Mouse (Mus musculus): ENCODE measurements around the gene Cdcp2. TPM values are rescaled to one million over a fixed set of nuclear protein-coding genes. Genes with fewer than 3 reads are reported as not detected.
A peak's percentile ranks its signal among the peaks of the same experiment; 100 is the strongest.
"Not testable (repeated sequence)": the region's sequence is repeated elsewhere in the genome, so short reads cannot be mapped to it uniquely, and the experiment has no call there.

Gene Cdcp2
- total RNA-seq, 2 experiments from 2014 or later, result 0.12 TPM; not detected in 1

DNA sequence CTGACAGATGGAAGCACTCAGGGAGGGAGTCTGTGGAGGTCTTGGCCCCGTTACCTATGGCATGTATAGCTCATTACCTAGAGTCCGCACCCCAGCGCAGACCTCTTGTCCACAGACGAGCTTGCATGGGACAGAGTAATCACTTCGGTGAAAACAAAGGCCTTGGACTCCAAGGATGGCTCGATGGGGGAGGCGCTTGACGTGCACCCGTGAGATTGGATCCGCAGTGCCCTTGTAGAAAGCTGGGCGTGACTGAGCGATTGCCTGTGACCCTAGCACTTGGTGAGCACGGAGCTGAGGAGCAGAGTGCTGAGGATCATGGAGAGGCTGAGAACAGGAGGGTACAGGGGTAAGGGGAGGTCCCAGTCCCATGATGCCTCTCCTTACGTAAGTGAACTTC, 5.0 kb upstream of the Cdcp2 start:
- peak; percentile 77 for DNase-seq

DNA sequence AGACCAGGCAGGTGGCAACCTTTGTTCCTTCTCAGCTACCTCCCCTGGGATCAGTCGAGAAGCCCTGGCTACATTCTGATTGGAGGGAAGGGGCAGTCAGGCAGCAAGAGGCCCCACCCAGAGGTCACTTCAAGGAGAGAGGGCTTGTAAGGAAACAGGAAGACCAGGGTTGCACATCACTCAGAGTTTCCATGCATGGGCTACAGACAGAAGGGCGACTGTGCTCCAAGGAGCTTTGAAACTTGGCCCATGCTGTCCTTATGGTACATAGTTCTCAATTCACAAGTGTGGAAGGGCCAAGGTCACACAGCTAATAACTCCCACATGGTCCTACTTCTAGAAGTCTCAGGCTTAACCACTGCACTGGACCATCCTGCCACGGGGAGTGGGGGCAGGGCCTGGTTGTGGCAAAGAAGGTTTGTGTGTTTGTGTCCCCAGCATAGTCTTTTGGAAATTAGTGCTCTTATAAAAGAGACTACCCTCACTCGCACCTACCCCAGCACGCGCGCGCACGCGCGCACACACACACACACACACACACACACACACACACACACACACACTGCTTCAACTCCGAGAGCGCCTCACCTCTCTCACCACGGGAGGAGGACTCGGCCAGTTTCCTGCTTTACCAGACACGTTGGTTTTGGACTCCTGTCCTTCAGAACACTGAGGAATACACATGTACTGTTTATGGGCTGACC, 2.1 kb upstream of the Cdcp2 start:
- no peak for DNase-seq

DNA sequence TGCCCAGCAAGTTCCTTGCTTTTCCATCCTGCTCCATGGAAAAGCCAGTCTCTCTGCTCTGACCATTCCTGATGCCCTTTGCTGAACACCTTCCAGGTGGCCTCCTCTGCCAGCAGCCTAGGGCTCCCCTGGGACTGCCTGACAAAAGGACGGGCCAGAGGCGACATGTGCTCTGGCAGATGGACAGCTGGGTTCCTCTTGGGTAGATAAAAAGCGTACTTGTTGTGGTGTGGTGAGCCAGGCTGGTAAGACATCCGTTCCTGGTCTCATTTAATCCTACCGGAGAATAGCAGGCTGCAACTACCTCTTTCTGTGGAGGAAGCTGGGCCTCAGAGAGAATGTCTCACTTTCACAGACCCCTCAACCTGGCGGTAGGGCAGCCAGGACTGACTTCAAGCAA, 648 bp upstream of the Cdcp2 start:
- no peak for DNase-seq

DNA sequence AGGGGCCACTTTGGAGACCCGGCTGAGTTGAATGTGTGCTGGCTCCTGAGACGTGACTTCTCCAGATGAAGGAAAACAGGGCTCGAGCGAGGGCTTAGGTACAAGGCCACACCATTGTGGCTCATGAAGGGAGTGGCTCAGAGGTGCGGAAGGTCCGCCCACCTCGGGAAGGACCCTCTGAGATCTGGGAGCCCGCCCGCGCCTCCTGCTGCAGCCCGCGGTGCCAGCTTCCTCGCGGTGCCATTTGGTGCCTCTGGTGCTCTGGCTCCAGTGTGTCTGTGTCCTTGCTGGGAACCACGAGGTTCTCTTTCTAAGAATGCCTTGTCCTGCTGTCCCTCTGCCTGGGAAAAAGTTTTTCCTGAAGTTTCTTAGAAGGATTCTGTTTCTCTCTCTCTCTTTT, 1.2 kb downstream of the Cdcp2 start:
- DNase-seq, result peak; percentile 43

DNA sequence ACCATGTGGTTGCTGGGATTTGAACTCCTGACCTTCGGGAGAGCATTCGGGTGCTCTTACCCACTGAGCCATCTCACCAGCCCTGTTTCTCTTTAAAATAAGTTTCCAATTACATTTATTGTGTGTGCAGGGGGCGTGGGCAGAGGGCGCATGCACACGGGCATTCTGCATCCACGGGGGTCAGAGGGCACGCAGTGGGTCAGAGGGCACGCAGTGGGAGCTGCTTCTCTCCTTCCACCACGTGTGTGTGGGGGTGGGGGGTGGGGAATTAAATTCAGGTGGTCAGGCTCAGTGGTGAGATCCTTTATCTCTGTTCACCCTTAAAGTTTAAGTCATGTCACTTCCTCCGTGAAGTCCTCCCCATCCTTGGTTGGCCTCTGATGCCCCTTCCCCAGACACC, 1.7 kb downstream of the Cdcp2 start:
- DNase-seq, result no peak

DNA sequence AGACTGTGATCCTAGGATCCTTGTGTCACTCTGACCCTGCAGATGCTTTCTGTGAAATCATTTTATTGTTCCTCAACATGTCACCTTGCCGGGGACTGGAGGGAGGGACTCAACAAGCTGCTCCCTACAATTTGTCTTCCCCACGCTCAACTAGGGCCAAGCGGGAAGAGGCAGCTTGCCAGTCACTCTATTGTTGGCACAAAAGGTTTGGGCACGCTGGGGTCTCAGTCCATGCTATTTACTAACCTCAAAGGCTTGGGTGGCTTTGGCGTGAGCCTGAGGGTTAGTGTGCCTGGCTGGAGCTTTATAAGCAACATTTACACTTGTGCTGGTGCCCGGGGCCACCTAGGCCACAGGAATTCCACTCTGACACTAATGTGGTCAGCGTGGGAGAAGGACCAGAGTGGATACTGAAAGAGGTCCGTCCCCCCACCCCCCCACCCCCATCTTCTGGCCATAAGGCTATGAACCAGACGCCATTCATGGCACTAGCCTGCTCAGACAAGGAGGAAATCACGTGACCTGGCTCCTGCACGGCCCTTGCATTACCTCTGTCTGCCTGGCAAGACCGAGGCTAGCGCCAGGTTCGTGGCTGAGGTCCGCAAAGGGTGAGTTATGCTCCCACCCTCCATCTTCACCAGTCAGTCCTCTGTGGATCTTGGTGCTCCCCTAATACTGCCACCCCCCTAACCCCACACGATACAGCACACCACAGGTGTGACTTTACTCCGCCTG, 2.3 kb downstream of the Cdcp2 start:
- no peak for DNase-seq

DNA sequence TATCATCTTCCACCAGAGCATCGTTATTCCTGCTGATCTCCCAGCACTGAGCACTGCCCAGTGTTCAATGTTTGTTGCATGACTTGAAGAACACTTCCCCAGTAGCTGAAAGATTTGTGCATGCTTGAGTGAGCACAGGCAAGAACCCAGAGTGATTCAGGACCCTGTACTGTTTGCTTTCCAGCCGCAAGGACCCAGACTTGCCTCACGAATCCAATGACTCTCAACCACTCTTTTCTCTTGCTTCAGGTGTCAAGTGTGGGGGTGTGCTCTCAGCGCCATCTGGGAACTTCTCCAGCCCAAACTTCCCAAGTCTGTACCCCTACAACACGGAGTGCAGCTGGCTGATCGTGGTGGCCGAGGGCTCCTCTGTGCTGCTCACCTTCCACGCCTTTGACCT, 5.5 kb downstream of the Cdcp2 start:
- DNase-seq, result no peak

DNA sequence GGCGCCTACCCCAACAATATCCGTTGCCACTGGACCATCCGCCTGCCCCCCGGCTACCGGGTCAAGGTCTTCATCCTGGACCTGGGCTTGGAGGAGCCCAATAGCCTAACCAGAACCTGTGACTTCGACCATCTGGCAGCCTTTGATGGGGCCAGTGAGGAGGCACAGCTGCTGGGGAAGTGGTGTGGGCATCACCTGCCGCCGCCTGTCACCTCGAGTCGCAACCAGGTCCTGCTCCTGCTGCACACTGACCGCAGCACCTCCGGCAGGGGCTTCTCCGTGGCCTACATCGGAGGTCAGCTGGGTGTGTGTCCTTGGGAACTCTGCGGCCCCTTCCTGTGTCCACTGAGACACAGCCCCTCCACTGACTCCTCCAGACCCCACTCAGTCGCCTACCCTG, 10.1 kb downstream of the Cdcp2 start:
- DNase-seq, result no peak

DNA sequence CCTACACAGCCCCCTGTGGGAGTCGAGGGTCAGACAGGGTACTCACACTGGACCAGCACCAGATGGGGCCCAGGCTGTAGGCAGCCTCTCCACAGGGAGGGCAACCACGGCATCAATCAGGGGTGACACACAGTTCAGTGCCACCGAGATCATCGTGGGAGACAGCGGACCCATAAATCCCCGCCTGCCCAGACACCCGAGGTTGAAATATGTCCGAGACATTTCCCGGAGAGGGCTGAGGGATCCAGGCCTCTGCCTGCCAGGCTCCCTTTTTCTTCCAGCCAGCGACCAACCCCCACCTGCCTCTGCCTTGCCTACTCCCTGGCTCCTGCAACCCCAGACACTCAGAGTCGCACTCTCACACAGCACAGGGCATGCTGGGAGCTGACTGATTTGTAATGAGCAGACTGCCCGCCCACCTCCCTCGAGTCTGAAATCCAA, 11.6 kb downstream of the Cdcp2 start:
- DNase-seq, result peak; percentile 69

DNA sequence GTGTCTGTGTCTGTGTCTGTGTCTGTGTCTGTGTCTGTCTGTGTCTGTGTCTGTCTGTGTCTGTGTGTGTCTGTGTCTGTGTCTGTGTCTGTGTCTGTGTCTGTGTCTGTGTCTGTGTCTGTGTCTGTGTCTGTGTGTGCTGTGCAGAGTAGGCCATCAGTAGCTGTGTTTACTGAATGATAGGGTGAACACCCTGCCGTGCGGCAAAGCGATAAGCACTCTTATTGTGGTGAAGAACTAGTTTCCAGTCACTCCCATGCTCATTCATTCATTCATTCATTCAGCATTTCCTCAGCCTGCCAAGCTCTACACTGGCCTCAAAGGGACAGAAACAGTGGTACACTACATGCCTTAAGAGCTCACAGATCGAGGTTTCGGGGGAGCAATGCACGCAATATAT, 12.5 kb downstream of the Cdcp2 start:
- not testable (repeated sequence) for DNase-seq

DNA sequence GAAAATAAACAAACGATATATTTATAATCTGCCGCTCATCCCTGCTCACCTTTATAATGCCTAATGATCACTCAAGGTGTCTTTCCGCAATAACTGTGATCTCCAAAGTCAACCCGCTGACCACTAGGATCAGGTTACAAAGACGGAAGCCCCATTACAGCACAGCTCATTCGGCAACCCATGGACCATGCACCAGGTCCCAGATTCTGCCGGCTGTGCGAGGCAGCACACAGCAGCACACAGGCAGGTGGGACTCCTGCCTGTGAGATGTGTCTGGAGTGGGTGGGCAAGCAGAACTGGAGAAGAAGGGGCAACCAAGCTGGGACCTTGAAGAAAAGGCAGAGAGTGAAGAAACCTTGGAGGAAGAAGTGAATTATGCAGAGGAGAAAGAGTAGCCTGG, 17.6 kb downstream of the Cdcp2 start:
- DNase-seq, result no peak

DNA sequence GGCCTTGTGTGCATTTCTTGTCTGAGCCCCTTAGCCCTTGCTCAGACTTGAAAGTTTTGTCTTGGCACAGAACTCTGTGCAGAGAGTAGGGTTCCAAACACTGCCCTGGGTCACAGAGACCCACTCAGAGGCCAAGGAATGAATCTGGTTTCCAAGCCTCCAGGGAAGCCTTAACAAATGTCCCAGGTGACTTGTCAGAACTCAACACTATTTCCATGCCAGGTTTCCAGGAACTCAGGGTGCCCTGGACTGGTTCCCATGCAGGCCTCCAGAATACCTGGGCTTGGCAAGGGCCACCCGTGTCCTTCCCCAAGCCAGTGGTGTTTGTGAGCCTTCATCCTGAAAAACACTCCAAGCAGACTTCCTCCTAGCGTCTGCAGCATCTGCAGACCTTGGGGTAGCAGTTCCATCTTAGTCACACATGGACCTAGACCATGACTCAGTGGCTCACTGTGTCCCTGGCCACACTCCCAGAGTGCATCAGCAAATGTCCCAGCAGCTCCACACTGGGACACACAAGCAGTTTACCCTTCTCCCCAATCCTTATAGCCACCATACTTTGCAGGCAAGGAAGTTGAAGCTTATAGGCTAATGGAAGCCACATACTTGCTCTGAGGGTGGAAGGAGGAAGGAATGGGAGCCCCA, 21.2 kb downstream of the Cdcp2 start:
- peak; percentile 45 for DNase-seq

DNA sequence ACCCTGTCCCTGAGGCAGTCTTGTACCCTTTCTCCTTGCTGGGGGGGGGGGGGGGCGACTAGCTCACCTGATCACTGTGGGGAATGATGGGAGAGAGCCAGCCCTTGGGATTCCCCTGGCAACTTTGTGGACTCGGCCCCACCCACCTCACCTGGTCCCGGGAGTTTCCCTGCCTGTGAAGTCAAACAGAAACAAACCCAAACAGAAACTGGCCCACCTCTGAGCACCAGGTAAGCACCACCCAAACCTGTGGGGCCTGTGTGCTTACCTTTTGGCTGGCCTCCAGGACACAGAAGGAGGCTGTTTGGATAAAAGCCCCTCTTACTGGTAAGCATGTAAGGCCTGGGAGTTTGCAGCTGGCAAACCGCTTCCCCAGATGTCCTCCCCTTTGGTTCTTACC, 22.4 kb downstream of the Cdcp2 start:
- no peak for DNase-seq

DNA sequence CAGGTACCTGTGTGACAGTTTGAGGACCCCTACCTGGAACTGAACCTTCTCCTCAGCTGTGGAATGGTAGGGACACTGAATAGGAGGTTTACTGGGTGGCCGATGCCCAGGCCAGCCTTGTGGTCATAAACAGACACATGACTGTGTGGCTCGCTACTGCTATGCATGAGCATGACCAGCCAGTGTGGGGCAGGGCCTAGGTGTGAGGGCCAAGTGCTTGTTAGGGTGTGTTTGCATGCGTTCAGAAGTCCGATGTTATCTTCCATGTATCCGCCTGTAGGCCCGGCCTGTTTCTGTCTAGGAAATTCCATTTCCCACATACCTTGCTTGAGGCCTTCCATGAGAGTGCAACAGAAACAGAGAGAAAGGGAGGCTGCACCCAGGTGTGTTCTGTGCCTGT, 24.0 kb downstream of the Cdcp2 start:
- no peak for DNase-seq

DNA sequence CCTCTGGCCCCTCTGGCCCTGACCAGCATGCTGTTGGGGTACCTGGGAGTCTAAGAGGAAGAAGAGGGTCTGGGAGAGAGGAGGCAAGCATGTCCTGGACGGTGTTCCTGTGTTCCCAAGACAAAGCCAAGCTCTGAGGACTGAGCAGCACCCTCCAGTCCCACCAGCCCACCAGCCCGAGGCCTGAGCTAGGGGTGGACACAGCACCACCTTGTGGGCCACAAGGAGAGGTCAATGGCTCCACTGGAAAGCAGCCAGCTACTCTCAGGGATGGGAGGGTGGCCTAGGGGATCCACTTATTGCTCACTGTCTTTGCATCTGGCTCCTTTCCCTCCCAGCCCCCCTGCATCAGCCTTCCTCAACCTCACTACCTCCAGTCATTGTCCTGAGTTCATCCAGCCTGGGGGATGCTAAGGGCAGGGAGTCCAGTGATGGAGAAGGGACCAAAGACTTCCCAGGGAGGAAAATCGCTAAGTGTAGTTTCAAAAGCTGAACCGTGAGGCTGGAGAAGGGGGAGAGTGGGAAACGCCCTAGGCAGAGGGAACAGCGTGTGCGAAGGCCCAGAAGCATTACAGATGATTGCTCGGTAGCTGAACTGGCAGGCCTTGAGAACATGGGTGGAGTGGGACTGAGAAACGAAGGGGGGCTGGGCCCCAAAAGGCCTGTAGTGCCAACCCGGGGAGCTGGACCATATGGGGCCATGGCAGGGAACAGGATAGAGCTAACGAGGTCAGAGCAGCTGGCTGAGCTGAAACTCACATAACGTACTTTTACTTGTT, 24.7 kb downstream of the Cdcp2 start:
- peak; percentile 60 for DNase-seq

DNA sequence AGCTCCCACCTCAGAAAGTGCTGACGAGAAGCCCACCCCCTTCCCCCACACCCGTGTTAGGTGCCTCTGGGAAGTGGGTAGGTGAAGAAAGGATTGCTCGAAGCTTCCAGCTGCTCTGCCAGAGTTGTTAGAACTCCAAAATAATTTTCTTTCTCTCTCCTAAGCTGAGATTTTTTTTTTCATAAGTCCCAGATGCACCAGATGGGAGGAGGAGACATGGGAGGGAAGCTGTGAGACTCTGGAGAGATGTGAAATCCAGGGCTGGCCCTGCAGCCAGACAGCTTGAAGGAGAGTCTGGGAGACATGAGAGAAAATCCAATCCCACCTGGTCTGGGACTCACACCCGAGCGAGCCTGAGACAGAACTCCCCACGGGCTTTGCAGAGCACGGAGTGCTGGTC, 27.7 kb downstream of the Cdcp2 start:
- DNase-seq, result no peak

DNA sequence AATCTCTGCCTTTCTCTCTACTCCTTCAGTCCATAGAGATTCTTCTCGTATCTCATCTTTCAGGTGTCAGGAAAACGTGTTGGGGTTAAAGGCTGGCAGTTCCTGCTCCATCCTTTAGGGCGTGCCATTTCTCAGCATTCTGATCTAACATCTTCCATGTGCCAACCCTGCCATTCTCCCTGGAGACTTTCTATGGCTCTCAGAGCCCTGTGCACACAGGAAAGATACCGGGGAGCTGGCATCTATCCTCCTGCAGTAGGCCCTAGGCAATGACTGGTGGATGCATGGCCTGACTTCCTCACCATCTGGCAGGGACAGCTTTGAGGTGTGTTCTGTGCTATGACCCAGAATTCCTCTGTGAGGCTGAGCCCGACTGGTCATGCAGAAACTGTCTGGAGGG, 28.4 kb downstream of the Cdcp2 start:
- DNase-seq, result no peak

DNA sequence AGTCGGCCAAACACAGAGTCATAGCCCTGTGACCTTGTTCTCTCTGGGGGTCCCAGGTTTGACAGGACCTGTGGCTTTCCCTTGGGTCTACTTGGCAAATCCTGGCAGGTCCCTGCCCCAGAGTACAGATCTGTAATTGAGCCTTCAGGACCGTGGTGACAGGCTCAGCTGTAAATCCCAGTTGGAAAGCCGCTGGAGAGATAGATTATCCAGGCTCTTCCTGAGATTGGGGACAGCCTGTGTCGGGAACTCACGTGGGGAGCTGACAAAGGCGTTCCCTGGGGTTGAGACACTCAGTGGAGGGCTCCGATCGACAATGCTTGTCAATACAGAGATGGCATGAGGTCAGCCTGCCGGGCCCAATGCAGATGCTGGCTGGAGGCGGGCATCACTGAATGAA, 29.7 kb downstream of the Cdcp2 start:
- no peak for DNase-seq

DNA sequence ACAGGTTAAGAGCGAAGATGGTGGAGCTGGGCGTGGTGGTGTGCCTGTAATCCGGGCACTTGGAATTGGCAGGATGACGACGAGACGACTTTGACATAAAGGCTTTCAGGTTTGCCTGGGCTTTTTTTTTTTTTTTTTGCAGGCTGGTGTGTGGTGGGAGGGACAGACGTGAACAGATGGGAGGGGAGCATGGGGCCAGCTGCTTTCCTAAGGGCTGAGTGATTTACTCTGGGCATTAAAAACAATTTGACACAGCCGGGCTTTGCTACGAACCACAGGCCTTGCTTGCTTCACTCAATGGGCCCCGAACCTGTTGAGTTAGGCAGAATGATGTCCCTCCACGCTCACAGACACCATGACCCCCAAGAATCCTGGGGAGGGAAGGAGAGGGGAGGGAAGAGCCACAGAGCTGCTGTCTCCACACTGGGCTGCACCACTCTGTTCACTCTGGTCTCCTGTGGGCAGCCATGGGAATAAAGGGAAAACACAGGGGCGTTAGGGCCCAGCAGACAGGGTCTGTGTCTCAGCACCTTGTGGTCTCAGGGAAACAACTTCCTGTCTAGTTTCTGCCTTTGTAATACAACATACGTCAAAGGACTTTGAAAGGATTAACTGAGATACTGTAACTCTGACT, 30.3 kb downstream of the Cdcp2 start:
- DNase-seq, result no peak

DNA sequence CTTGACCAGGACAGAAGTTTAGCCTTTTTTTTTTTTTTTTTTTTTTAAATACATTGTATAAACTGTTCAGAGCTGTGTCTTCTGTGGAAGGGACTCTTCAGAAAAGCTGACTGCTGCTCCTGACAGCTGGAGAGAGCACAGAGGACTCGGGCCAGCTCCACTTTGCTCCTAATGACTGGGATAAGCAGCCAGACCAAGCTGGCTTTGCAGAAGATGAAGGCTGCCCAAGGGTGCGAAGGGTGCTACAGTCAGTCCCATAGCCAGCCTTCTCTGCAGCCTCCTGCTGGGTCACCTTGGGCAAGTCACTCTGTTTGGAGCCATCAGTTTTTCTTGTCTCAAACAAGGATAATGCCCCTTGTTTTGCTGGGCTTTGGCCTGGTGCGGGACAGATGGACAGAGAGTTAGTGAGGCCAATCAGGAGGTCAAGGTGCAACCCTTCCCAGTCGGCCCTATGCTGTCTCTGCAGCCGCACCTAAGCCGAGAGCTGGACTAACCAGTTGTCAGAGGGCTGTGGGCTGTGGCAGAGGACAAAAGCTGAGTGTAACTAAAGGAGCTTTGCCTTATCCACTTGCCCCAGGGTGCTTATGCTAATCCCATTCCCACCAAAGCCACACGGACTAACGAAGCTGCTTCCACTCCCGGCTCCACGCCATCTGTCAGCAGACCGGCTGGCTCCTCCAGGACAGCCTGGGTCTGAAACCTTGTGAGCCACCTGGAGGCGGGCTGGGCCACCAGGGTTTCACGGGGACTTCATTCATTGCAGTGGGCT, 31.4 kb downstream of the Cdcp2 start:
- no peak for DNase-seq

DNA sequence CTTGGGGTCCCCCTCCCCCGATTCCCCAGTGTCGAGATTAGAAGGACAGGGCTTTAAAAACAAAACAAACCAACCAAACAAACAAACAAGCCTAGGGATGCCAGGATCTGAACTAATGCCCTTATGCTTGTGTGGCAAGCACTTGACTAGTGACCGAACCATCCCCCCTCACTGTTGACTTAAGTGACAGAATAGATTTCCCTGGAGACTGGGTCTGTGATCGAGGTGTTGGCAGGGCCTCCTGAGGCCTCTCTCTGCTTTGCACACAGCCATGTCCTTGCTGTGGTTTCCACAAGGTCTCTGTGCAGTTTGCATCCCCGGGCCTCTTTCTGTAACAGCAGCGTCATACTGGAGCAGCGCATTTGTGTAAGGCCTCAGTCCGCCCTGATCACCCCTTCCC, 32.7 kb downstream of the Cdcp2 start:
- peak; percentile 37 for DNase-seq

All from adrenal gland, postnatal 10 days (tissue).